Mouse (Mus musculus): ENCODE data around the gene Atxn2.
"Not testable (repeated sequence)": the region's sequence is repeated elsewhere in the genome, so short reads cannot be mapped to it uniquely, and the experiment has no call there.

Atxn2 gene

GRCm38 (mm10) chr5:121710851-121711173 lies 325 bp upstream of the Atxn2 start:
- in situ Hi-C loops (cut with MboI, MseI), result no loop called here

GRCm38 (mm10) chr5:121711928-121712231 lies 743 bp downstream of the Atxn2 start:
- in situ Hi-C loops (cut with MboI, MseI), result no loop called here

DNA sequence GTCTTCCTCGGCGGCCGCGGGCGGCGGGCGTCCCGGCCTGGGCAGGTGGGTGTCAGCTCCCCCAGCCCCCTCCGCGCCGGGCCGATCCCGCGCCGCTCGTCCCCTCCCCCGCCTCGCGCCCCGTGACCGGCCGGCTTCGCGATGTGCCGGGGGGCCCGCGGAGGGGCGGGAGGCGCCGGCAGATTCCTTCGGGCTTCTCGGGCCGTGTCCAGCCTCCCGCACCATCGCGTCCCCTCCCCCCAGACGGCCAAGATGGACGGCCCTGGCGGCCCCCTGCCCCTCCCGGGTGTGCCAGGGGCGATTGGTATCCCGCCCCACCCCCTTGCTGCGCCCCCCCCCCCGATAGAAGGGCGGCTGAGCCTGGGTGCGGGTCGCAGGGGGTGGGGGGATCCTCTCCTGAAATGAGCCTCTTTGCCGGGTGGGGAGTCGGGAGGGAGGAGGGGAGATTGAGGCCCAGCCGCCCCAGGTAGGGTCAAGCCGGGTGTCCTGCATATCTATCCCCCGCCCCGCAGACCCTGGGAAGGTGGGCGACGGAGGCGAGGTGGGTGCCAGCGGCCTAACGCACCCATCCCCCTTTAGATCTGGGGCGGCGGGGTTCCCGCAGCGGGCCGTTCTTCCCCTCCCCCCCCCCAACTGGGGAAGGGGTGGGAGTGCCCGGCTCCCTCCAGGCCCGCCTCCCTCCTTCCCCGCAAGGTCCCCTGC lies 1.2 kb downstream of the Atxn2 start:
- in situ Hi-C loops (cut with MboI, MseI), result no loop called here

DNA sequence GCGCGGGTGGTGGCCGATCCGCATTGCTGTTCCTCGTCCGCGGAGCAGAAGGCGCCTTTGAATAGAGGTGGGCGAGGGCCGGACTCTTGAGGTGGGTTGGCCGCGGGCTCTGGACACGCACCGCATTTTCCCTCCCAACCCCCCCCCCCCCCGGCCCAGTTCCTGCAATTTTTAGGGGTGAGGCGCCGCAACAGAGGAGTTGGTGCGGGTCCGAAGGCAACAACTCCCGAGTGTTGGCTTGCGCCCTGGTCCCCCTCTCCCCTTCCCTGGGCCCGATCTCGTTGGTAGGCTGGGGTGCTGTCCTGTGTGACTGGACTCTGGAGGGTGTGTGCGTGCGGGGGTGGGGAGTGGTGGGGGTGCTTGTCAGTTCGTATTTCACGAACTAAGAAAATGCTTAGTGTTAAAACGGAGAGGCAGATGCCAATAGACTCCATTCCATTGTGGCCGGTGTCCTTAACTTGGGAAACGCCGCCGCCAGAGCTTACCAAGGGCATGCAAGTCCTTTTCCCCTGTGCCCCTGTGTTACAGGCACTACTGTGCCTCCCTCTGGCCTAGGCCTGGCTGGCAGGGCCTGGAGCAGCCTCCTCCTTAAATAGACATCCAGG lies 1.9 kb downstream of the Atxn2 start:
- in situ Hi-C loops (cut with MboI, MseI), result no loop called here

DNA sequence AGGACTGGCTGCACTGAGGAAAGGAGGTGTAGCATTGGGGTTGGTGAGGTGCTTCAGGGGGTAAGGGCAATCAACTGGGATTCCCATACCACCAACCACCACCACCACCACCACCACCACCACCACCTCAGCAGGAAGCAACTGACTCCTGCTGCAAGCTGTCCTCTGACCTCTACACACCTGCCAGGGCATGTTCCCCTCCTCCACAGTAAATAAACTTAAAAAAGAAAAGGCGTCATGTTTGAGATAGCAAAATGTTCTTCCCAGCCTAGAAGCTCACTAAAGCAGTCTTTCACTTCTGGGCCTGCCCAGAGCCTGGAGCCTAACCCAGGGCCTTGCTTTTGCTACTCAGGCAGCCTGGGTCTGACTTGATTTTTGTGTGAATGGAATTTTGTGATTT lies 3.2 kb downstream of the Atxn2 start:
- in situ Hi-C loops (cut with MboI, MseI), result no loop called here

DNA sequence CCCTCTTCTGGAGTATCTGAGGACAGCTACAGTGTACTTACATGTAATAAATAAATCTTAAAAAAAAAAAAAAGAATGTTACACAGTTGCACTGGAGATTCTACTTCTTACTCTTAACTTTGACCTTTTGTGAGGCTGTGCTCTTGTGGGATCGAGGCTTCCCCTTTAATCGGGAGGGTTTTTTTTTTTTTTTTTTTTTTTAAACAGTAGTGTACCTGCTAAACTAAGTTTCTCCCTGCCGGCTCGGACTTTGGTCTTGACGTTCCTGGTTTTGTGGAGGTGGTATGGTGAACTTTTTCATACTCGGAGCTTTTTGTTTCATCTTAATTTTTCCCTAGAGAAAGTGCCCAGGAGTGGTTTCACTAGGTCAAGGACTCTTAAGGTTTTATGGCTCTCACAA lies 3.8 kb downstream of the Atxn2 start:
- in situ Hi-C loops (cut with MboI, MseI), result no loop called here

GRCm38 (mm10) chr5:121718462-121718861 lies 7.3 kb downstream of the Atxn2 start:
- in situ Hi-C loops (cut with MboI, MseI), result no loop called here

DNA sequence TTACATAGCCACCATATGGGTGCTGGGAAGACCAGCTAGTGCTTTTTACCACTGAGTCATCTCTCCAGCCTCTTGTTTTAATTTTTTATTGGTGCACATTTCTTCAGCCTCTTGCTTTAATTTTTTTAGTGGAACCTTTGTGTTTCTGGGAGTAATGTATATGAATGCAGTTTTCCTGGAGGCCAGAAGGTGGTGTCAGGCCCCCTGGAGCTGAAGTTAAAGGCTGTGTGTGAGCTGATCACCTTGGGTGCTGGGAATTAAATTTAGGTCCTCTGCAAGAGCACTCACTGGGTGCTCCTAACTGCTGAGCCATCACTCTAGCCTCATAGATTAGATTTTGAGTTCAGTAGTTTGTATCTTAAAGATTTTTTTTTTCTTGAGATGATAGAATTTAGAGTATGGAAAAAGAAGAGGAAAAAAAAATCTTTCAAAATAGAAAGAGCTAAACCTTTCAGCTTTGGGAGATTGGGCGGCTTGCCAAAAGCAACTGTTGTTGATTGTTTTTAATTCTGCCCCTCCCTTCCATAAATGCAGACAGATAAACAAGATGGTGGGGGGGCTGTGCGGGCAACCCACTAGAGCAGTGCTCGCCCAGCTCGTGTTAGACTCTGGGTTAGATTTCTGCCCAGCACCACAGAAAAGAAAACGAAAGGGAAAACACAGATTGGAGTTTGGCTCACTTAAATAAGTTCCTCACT lies 9.9 kb downstream of the Atxn2 start:
- in situ Hi-C loops (cut with MboI, MseI), result no loop called here

- in situ Hi-C loops (cut with MboI, MseI), result no loop called here
Measured at GRCm38 (mm10) chr5:121721841-121722240, 10.7 kb downstream of the Atxn2 start.

GRCm38 (mm10) chr5:121724678-121725077 lies 13.5 kb downstream of the Atxn2 start:
- in situ Hi-C loops (cut with MboI, MseI), result no loop called here

GRCm38 (mm10) chr5:121730057-121730456 lies 18.9 kb downstream of the Atxn2 start:
- in situ Hi-C loops (cut with MboI, MseI), result no loop called here

GRCm38 (mm10) chr5:121736641-121737040 lies 25.5 kb downstream of the Atxn2 start:
- in situ Hi-C loops (cut with MboI, MseI), result no loop called here

GRCm38 (mm10) chr5:121738162-121738561 lies 27.0 kb downstream of the Atxn2 start:
- in situ Hi-C loops (cut with MboI, MseI), result not testable (repeated sequence)

- in situ Hi-C loops (cut with MboI, MseI), result no loop called here
Measured at GRCm38 (mm10) chr5:121738576-121739191, 27.5 kb downstream of the Atxn2 start.

GRCm38 (mm10) chr5:121740516-121740915 lies 29.4 kb downstream of the Atxn2 start:
- in situ Hi-C loops (cut with MboI, MseI), result no loop called here

- in situ Hi-C loops (cut with MboI, MseI), result no loop called here
Measured at GRCm38 (mm10) chr5:121742915-121743314, 31.8 kb downstream of the Atxn2 start.

GRCm38 (mm10) chr5:121747884-121748594 lies 36.9 kb downstream of the Atxn2 start:
- in situ Hi-C loops (cut with MboI, MseI), result not testable (repeated sequence)

- in situ Hi-C loops (cut with MboI, MseI), result no loop called here
Measured at GRCm38 (mm10) chr5:121749633-121750032, 38.5 kb downstream of the Atxn2 start.

- in situ Hi-C loops (cut with MboI, MseI), result no loop called here
Measured at GRCm38 (mm10) chr5:121757900-121758299, 46.8 kb downstream of the Atxn2 start.

GRCm38 (mm10) chr5:121758341-121758740 lies 47.2 kb downstream of the Atxn2 start:
- in situ Hi-C loops (cut with MboI, MseI), result no loop called here

GRCm38 (mm10) chr5:121759921-121760320 lies 48.8 kb downstream of the Atxn2 start:
- in situ Hi-C loops (cut with MboI, MseI), result no loop called here

- in situ Hi-C loops (cut with MboI, MseI), result no loop called here
Measured at GRCm38 (mm10) chr5:121761459-121761858, 50.3 kb downstream of the Atxn2 start.
